Mouse (Mus musculus) retina, embryonic 14.5 days (tissue): ENCODE measurements at regions not wholly inside any gene's neighbourhood (a gene's known extent, or its start where the extent isn't known, plus 50 kb on each side); places are given as distances from the start of the nearest gene placed in this dataset.

Source experiments
- DNase-seq: peaks from one replicate; pipeline ENCODE4 v3.0.0-alpha.2; 2015; ENCODE audit warnings: low spot score

DNA sequence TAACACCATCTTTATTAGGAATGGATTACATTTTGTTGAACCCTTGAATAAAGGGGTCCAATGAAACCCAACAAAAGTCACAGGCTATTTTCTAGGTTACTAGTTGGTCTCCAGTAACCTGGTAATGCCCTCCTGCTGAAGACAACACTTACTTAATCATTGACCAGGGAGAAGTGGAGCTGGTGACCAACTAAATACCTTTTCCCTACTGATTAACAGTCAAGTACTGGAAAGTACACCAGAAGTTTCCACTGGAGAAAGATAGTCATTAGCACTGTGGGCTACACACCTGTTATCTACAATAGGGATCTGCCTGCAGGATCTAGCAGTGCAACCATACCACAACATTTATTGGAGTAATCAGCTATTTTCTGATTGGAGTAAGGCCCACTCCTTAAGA is 718.7 kb downstream of the Trhde start:
- DNase-seq = no peak

DNA sequence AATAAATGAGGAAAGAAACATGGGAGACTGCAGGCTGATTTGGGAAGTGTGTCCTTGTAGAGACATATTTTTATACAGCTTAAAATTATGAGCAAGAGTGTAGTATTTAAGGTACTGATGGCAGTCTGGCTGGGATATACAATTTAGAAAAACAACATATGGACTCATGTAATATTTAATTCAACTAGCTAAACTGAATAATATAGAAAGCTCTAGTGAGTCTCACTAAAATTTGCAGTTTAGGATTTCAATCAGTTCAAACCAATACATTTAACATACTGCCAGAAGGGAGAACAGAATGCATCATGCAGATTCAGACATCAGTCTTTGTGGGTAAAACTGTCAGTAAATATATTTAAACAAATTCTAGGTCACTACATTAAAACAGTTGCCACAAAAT is 760.1 kb downstream of the Trhde start:
- no peak for DNase-seq

DNA sequence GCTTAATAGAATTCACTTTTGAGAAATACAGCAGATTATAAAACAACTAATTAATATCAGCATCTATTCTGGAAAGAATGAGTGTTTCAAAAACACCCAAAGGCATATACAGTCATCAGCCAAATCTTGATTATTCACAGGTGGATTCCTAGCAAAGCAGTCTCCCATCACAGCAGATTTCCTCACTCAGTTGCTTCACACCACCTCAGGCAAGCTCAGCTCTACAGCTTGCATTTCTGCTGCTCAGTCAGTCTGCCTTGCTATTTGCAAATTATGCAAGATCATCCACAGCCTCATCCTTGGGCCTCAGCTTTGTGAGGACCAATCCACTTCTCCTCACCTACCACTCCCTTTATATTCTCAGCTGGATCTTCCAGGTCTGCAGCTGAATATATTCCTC is 788.7 kb downstream of the Trhde start:
- no peak for DNase-seq

DNA sequence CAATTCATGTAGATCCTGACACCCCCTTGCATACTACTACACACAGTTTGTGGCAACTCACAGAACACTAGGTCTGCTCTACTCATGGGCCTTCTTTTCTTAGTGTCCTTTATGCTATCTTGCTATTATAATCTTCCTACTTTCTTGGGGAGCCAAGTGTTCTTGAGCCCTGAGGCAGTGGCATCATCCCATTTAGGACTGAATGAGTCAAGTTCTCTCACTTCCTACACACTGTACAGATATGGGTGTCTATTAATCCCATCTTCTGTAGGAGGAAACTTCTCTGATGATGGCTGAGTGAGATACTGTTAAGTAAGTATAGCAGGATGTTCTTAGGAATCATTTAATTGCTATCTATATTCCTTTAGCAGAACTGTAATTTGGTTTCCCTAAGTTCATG is 816.7 kb downstream of the Trhde start:
- no peak for DNase-seq

DNA sequence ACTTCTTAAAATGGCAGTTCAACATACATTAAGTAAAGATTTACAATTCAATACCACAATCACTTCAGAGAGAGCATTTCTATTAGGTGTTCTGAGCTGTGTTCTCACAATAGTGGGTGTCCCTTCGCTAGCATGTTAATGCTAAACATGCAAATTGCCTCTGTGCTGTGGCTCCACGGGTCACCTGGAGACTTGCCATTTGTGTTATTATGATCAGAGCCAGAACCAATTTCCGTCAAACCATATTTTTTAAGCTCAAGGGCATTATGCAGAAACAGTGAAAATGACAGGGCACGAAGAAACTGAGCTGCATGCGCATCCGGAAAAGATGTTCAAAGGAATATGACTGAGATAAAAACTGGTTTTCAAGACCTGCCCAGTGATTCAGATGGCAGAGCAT is 829.3 kb downstream of the Trhde start:
- no peak for DNase-seq

DNA sequence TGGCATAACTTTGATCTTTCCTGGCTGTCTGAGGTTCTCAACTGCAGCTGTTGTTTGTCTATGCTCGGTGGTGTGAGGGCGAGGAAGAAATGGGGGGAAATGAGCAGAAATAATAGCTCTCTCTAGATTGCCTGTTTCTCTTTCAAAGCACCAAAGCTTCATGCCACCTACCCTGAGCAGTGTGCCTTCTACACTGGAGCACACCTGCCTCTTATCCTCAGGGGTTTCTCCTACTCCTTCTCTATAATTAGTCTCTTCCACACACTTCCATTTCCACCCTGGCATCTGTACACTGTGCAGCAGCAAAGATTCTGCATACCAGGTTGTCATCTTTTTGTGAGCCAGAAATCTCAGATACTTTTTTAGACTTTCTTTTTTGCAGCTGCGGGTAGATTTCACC is 855.3 kb downstream of the Trhde start:
- DNase-seq = no peak

DNA sequence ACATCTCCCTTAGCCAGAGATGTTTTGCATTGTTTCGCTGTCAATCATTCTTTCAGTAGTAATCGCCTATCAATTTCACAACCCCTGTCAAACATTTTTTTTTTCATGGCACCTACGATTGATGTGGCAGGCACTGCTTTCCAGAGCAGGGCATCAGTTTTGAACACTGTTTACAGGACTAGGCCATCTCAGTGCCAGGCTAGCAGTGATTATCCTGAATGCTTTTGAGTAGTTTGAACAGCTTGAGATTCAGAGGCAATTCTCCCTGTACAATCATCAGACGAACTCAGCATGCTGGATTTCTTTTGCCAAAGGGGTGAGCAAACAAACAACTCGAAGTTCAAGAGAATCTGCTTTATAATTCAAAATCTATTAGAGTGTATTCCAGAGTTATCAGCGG is 862.6 kb downstream of the Trhde start:
- DNase-seq = no peak

DNA sequence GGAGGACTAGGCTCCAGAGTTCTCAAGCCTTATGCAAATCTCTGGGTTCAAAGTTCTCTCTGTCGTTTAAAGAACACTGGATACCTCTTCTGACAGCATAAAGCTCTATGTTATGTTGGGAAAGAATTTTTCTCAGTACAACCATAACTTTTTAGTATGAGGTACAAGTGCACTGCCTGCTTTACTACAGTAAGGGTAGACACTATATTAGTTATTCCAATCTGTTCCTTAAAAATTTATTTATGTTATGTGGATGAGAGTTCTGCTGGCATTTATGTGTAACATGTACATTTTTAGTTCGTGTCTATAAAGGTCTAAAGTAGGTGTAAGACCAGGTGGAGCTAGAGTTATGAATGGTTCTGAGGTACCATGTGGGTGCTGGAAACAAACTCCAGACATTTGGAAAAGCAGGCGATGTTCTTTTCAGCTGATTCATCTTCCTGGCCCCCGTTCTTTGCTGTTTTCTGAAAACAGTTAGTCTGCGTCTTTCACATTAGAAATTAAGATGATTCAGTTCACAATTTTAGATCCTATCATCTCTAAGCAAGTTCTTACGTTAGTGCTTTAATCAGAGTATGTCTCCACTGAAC is 871.8 kb downstream of the Trhde start:
- no peak for DNase-seq

DNA sequence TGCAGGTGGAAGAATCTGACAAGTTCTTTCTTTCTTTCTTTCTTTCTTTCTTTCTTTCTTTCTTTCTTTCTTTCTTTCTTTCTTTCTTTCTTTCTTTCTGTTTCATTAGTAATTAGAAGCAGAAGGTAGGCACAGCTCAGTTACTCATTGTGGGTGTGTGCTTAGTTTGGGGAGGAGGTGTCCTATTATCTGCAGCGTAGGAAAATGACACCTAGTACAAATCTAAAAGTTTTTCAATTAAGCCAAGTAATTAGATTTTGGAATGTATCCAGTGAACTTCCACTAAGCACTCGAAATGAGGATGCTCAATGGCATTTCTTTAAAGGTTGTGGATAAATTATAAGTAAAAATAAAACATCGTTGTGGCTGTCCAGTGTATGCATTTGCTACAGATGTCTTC is 885.4 kb downstream of the Trhde start:
- no peak for DNase-seq

DNA sequence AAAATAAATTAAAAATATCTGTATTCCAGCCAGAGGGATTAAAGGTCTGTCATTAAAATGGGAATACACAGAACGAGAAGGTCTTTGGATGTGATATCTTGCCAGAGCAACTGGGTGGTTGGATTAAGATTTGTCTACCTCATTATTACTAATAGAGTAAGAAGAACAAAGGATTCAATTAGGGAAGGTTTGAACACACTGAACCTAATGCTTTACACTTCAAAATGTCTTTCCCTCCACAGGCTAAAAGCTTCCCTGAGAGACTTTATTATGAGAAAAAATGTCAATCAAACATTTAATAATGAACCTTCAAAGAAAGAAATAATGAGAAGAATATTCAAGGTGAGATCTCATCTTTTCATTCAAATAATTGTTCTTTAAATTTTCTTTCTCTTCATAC is 899.4 kb downstream of the Trhde start:
- DNase-seq = no peak

DNA sequence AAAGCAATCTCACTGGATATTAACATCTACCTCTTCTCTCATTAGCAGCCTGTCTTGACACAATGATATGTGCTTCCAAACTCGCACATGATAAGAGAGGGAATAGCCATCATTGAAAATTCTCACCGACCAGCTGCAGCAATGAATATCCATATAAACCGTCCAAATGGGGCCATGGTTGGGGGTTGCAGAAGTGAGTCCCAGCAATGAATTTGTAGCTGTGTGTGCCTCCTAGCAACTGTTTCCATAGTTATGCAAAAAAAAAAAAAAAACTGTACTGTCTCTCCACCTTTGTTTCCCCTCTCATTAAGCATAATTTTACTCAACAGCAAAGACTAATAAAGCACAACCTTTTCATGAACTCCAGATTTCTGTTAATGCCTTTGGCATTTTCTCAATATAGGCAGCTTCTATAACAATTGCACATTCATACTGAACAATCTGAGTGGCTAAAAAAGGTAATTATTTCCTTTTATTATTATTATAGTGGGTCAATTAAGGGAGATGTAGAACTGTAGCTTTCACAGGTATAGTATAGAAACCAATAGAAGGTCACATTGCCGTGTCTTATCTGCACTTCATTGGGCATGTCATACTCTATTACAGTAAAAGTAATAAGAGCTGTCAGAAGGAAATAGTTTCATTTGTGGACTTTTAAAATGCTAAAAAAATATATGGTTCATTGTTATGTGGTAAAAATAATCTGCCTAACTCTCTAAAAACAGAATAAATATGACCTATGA is 927.5 kb downstream of the Trhde start:
- DNase-seq = peak; percentile 71

DNA sequence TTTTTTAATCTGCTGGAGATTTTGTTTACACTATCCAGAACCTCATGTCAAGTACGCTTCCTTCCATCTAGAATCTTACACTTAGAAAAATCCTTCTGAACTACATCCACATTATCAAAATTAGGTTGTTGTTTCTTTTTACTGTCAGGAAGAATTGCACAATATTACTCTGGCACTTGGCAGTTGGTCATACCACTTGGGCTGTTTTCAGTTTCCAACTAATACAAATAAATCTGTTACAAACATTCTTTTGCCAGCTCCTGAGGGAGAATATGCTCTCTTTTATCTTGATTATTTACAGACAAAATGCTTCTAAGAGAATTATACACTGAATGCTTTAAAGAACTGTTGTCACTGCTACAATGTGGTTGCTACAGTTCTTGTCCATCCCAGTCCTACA is 895.8 kb upstream of the Atxn7l3b start:
- no peak for DNase-seq
